Mouse (Mus musculus) 3134 (cell line): Measurements from ENCODE around the gene Akp3.

Experiments
- DNase-seq: peaks from one replicate; pipeline ENCODE4 v3.0.0-alpha.2; 2011; ENCODE audit warnings: low spot score; ENCODE audit not compliant: insufficient read length; ENCODE audit errors: extremely low read depth

Gene Akp3

DNA sequence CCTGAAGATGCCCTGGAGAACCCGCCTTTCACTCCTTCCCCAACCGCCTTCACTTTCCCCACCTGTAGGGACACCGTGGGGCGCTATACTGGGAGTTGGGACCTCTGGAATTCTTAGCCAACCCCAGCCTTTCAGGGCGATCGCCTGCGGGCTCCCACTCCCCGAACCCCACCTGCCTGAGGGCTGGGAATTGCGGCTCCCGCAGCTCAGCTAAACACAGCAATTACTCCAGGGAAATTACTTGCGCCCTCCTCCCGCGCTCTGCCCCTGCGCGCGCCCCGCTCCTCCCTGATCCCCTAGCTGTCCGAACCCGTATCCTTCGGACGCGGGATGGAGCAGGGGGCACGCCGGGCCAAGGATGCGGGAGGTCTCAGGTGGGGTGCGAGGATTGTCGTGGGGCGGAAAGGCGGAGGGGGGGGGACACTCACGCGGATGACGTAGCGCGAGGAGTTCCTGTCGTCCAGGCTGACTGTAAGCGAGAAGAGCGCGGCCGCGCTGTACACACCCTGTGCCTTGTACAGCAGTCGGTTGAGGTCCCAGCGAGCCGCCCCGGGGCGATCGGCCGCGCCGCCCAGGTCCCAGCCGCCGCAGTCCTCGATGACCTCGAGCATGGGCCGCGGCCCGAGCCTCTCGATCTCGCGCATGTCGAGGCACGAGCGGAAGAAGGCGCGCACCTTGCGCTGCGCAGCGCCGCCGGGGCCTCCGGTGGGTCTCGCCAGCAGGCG, 29.2 kb downstream of the Akp3 start:
- no peak for DNase-seq

GRCm38 (mm10) chr1:87154501-87155120, 29.8 kb downstream of the Akp3 start:
- no peak for DNase-seq

GRCm38 (mm10) chr1:87155531-87156198, 30.9 kb downstream of the Akp3 start:
- no peak for DNase-seq

- DNase-seq: no peak
These were observed 31.4 kb downstream of the Akp3 start, which contains the start of gene Ecel1 for GRCm38 (mm10) chr1:87156199-87156587. Ecel1 (minus strand) TSS chr1:87156521.

DNA sequence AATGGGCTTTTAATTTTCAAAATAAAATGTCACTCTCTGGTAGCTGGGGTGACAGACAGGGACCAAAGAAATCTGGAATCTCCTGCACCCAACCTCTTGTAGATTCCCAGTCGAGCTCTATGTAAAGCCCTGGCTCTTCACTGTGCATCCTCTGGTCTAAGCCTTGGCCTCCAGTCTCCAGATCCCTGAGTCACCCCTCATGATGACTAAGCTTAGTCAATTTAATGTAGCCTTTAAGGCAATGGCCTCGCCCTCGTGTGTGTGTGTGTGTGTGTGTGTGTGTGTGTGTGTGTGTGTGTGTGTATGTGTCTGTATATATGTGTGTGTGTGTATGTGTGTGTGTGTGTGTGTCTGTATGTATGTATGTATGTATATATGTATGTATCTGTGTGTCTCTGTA, 34.6 kb downstream of the Akp3 start:
- no peak for DNase-seq

DNA sequence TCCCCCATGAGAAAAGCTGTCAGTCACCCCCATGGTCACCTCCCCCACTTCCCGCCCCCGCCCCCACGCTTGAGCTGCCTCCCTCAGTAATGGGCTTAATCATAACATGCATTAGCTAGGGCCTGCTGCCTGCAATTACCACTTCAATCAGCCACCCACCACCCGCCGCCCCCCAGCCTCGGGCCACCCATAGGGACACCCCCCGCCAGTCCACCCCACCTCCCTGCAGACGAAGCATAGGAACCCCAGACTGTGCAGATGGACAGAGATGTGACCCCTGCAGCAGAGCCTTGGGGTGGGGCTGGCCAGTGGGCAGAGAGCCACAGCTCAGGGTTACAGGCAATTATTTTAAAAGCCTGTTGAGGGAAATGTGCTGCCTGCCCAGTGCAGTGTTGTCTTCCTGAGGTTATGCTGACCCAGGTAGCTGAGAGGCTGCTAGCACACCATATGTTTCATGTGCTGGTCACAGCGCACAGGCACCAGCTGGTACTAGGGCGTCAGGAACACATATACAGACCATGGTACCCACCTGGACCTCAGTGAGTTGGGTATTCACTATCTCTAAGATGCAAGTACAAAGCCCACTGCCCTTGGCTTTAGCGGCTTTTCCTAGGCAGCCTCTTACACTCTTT, 39.5 kb downstream of the Akp3 start:
- DNase-seq: no peak

GRCm38 (mm10) chr1:87164796-87165184, 40.0 kb downstream of the Akp3 start:
- DNase-seq: no peak

GRCm38 (mm10) chr1:87170458-87170857, 45.7 kb downstream of the Akp3 start:
- no peak for DNase-seq

GRCm38 (mm10) chr1:87171312-87171711, 46.5 kb downstream of the Akp3 start:
- no peak for DNase-seq

- DNase-seq: no peak
These were observed 47.5 kb downstream of the Akp3 start for GRCm38 (mm10) chr1:87172316-87172715.

DNA sequence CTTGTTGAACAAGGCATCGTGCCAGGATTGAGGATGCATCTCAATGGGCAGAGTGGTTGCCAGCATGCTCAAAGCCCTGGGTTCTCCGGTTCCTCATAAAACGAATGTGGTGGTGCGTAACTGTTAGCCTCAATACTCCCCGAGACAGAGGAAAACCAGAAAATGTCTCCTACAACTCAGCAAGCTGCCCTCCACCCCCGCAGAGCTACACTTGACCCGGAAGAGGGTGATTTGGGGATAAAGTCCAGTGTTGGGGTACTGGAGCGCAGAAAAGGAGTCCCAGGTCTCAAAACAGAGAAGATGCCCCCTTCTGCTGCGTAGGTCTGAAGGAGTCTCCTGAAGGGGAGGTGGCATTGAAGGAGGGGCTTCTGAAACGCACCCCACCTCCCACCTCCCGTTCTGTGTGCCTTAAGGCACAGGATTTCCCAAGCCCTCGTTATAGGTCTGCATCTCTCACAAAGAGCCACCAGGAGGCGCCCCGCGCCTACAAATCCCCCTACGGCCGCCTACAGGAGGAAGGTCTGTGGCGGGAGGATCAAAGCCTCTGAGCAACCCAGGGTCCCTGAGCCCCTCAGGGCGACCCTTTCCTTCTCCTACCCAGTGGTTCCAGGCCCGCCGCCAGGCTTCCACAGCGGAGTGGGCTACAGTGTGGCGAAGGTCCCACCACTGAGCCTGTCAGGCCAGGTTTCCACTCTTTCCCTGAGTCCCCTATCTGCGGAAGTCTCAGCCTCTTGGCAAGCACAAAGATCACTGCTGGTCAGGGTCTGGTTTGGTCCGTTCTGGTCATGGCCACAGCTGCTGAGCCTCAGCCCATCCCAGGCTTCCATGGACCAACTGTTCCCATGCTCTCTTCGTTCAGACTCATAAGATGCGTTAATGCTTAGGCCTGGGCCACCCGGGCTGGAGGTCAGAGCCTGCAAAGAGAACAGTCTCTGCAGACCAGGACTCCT, 49.5 kb downstream of the Akp3 start:
- DNase-seq: peak; percentile 80

GRCm38 (mm10) chr1:87175852-87176292, 51.1 kb downstream of the Akp3 start:
- peak; percentile 95 for DNase-seq
